Mouse (Mus musculus): ENCODE data around the gene Prickle1. TPM values are rescaled to one million over a fixed set of nuclear protein-coding genes. Genes with fewer than 3 reads are reported as not detected.

The Prickle1 gene
- polyA plus RNA-seq, 1 experiment from 2014 or later, result 25.6 TPM

DNA sequence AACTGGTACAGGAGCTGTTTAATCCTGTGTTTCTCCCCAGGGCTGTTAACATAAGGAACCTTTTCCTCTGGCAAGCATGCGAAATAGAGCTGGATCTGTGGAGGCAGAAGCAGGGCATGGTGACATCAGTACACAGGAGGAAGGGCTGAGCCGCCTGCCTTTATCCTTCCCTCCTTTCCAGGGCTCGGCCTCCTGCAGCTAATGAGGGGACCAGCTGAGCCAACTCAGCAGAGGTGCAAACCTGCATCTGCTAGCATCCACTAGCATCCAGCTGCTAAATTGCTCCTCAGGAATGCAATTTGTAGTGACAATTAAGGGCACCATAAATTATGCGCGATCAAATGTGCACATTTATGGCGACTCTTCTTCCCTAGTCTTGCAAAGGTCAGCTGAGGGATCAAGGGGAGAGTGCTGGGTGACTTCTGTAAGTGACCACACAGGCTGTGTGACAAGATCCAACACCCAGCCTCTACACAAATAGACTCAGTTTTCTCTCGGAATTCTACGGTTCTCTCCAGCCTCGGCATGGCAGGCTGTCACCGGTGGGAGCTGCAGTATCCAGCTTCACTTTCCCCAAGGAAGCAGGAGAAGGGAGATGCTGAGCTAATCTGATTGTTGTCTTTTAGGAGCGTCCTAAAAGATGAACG is 84.9 kb downstream of the Prickle1 start:
- no peak for ATAC-seq (ENCODE audit: low read depth)
- no peak overlapping the region for H3K27ac ChIP-seq (ENCODE audit: low read length)
- no peak overlapping the region for H3K9ac ChIP-seq (ENCODE audit: low read length)
- peaks cover 12% of the 10 kb centered on the region for H3K4me1 ChIP-seq (replicated peaks; ENCODE audit: control insufficient read depth, insufficient read depth, low read length)
- H3K9me3 ChIP-seq (ENCODE audit: control insufficient read depth, low read length), result no peaks in the 10 kb centered on the region
- H3K36me3 ChIP-seq (ENCODE audit: control insufficient read depth, insufficient read depth, low read length), result peaks cover 25% of the 10 kb centered on the region
- 57% methylated on average over 12 of the region's 12 CpGs for WGBS
- no peak overlapping the region for H3K4me2 ChIP-seq (ENCODE audit: low read depth, low read length)
- H3K27me3 ChIP-seq (ENCODE audit: control insufficient read depth, insufficient read depth, low read depth, low read length), result no peaks in the 10 kb centered on the region
- H3K4me3 ChIP-seq (ENCODE audit: low read length), result no peak overlapping the region

DNA sequence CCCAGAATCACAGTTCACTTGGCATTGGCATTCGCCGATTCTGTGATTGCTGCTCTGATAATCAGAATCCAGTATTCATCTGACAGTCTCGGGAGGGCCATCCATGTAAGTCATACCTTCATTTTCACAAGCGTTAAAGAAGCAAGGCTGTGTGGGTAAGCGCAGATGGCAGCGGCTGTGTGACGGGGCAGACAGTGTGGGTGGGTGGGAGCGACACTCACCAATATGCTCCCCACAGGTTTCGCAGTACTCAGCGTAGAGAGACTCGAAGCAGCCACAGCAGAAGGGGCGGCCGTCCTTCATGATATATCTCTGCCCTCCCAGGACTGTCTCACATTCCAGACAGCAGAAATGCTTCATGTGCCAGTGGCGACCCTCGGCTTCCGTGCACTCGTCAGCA is 90.9 kb downstream of the Prickle1 start:
- WGBS, result 92% methylated on average over 17 of the region's 17 CpGs
- Histone ChIP-seq H3K36me3 (ENCODE audit: control insufficient read depth, insufficient read depth, low read length) (peaks cover 73% of the 10 kb centered on the region), H3K9me3 (ENCODE audit: control insufficient read depth, low read length) (no peaks in the 10 kb centered on the region), H3K9ac (ENCODE audit: low read length) (no peak overlapping the region), H3K4me2 (ENCODE audit: low read depth, low read length) (no peak overlapping the region), H3K27me3 (ENCODE audit: control insufficient read depth, insufficient read depth, low read depth, low read length) (no peaks in the 10 kb centered on the region), H3K4me3 (ENCODE audit: low read length) (no peak overlapping the region), H3K27ac (ENCODE audit: low read length) (no peak overlapping the region), H3K4me1 (replicated peaks; ENCODE audit: control insufficient read depth, insufficient read depth, low read length) (no peaks in the 10 kb centered on the region)
- no peak for ATAC-seq (ENCODE audit: low read depth)

DNA sequence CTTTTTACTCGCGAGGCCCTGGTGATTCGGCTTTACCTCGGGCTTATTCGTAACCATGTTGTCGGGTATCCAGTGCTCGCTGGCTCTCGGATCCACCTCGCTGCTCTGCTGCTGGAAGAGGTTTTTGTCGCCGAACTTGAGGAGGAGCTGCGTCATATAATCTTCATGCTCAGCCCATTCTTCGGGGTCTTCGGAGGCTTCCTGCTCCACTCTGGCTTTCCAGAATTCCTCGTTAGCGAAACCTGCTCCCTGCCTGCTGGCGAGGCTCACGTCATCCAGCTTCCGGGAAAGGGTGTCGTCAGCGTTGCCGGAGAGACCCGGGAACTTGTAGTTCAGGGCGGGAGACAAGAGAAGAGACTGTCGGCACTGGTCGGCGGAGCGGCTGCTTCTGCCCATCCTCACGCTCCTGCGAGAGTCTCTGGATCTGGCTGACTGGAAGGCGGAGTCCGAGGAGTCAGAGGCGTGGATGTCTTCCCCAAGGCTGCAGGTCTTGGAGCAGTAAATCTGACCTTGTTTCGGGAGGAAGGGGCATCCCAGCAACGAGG is 92.4 kb downstream of the Prickle1 start:
- peaks cover 72% of the 10 kb centered on the region for H3K36me3 ChIP-seq (ENCODE audit: control insufficient read depth, insufficient read depth, low read length)
- WGBS, result 92% methylated on average over 35 of the region's 35 CpGs

DNA sequence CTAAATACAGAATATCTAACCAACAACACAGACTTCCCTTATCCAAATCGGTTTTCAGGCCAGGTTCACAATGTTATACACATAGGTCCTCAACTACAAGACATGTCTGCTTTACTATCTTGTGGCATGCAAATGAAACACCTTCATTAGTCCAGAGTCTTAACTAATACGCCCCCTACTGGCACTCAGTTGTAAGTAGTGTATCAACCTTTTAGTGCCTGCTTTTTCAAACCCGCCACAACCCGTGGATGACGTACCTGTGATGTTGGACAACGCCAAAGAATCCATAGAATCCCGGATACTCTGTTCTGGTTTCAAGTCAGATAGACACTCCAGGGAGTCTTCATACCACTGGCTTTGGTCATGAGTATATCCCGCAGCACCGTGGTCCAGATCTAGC is 93.0 kb downstream of the Prickle1 start:
- ATAC-seq (ENCODE audit: low read depth), result no peak
- H3K9me3 ChIP-seq (ENCODE audit: control insufficient read depth, low read length), result no peaks in the 10 kb centered on the region
- no peak overlapping the region for H3K9ac ChIP-seq (ENCODE audit: low read length)
- WGBS, result 87% methylated on average over 9 of the region's 9 CpGs
- H3K4me3 ChIP-seq (ENCODE audit: low read length), result no peak overlapping the region
- H3K4me2 ChIP-seq (ENCODE audit: low read depth, low read length), result no peak overlapping the region
- H3K4me1 ChIP-seq (replicated peaks; ENCODE audit: control insufficient read depth, insufficient read depth, low read length), result no peaks in the 10 kb centered on the region
- peaks cover 69% of the 10 kb centered on the region for H3K36me3 ChIP-seq (ENCODE audit: control insufficient read depth, insufficient read depth, low read length)
- no peaks in the 10 kb centered on the region for H3K27me3 ChIP-seq (ENCODE audit: control insufficient read depth, insufficient read depth, low read depth, low read length)
- no peak overlapping the region for H3K27ac ChIP-seq (ENCODE audit: low read length)

More for the DNA sequence above, 92.4 kb downstream of the Prickle1 start:
- ATAC-seq (ENCODE audit: low read depth), result no peak
- Histone ChIP-seq H3K27me3 (ENCODE audit: control insufficient read depth, insufficient read depth, low read depth, low read length) (no peaks in the 10 kb centered on the region), H3K9me3 (ENCODE audit: control insufficient read depth, low read length) (no peaks in the 10 kb centered on the region), H3K27ac (ENCODE audit: low read length) (no peak overlapping the region), H3K4me1 (replicated peaks; ENCODE audit: control insufficient read depth, insufficient read depth, low read length) (no peaks in the 10 kb centered on the region), H3K4me3 (ENCODE audit: low read length) (no peak overlapping the region), H3K9ac (ENCODE audit: low read length) (no peak overlapping the region), H3K4me2 (ENCODE audit: low read depth, low read length) (no peak overlapping the region)

DNA sequence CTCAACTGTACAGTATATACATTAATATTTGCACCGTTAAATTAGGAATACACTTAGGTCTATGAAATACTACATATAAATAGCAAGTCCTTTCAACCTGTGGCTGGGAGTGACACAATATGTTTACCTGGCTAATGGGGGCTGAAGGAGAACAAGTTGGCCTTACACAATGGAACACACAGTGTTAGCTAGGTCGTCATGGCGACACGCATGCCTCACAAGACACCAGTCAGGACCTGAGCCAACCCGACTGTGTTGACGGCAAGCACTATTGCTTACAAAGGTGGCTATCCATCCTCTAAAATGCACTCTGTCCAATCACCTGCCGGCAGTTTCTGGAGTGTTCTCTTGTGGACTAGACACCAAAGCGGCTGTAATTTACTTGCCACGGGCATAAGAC is 95.8 kb downstream of the Prickle1 start:
- no peaks in the 10 kb centered on the region for H3K27me3 ChIP-seq (ENCODE audit: control insufficient read depth, insufficient read depth, low read depth, low read length)
- peaks cover 54% of the 10 kb centered on the region for H3K36me3 ChIP-seq (ENCODE audit: control insufficient read depth, insufficient read depth, low read length)
- no peak for ATAC-seq (ENCODE audit: low read depth)
- no peaks in the 10 kb centered on the region for H3K4me1 ChIP-seq (replicated peaks; ENCODE audit: control insufficient read depth, insufficient read depth, low read length)
- 73% methylated on average over 9 of the region's 9 CpGs for WGBS
- no peak overlapping the region for H3K9ac ChIP-seq (ENCODE audit: low read length)
- H3K4me3 ChIP-seq (ENCODE audit: low read length), result no peak overlapping the region
- no peak overlapping the region for H3K27ac ChIP-seq (ENCODE audit: low read length)
- H3K4me2 ChIP-seq (ENCODE audit: low read depth, low read length), result no peak overlapping the region
- no peaks in the 10 kb centered on the region for H3K9me3 ChIP-seq (ENCODE audit: control insufficient read depth, low read length)

DNA sequence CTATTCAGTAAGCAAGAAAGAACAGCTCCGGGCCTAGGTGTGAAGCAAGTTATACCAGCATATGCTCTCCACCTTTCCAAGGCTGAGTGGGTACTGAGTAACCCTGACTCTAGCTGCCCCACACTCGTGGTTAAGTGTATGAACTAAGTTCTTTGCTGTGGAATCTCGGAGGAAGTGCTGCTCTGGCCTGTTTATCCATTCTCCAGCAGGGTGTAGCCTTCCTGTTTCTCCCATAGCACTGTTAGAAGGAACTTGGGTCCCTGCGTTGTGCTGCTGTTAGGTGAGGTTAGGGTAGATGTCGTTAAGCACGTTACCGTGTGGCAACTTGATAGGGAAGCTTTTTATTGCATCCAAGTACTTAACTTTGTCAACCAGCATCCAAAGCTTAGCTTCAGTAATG is 101.0 kb downstream of the Prickle1 start:
- Histone ChIP-seq H3K9me3 (ENCODE audit: control insufficient read depth, low read length) (no peaks in the 10 kb centered on the region), H3K27me3 (ENCODE audit: control insufficient read depth, insufficient read depth, low read depth, low read length) (no peaks in the 10 kb centered on the region), H3K4me3 (ENCODE audit: low read length) (no peak overlapping the region), H3K27ac (ENCODE audit: low read length) (no peak overlapping the region), H3K36me3 (ENCODE audit: control insufficient read depth, insufficient read depth, low read length) (peaks cover 10% of the 10 kb centered on the region), H3K9ac (ENCODE audit: low read length) (no peak overlapping the region), H3K4me2 (ENCODE audit: low read depth, low read length) (no peak overlapping the region), H3K4me1 (replicated peaks; ENCODE audit: control insufficient read depth, insufficient read depth, low read length) (no peaks in the 10 kb centered on the region)
- WGBS, result 72% methylated on average over 7 of the region's 7 CpGs
- ATAC-seq (ENCODE audit: low read depth), result 0 out of 2 replicates have a peak, but pooled peaks have one; percentile 26

DNA sequence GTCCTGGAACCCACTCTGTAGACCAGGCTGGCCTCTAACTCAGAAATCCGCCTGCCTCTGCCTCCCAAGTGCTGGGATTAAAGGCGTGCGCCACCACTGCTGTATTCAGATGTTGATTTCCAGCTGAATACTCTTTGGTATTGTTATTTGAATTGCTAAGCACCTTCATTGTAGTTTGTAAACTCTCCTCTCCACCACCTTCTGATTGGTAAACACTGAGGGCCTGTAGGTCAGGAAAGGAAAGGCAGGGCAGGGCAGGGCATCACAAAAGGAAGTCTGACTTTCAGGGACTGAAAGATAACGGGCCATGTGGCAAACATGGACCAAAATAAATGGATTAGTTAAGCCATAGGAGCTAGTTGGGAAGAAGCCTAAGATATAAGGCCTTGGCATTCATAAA is 106.1 kb downstream of the Prickle1 start:
- Histone ChIP-seq H3K27me3 (ENCODE audit: control insufficient read depth, insufficient read depth, low read depth, low read length) (no peaks in the 10 kb centered on the region), H3K36me3 (ENCODE audit: control insufficient read depth, insufficient read depth, low read length) (peaks cover 2% of the 10 kb centered on the region; the same call in 1 of the 2 replicates), H3K4me1 (replicated peaks; ENCODE audit: control insufficient read depth, insufficient read depth, low read length) (0 out of 2 replicates have a peak, but pooled peaks cover 2% of the 10 kb centered on the region), H3K4me3 (ENCODE audit: low read length) (no peak overlapping the region), H3K9ac (ENCODE audit: low read length) (no peak overlapping the region), H3K27ac (ENCODE audit: low read length) (no peak overlapping the region), H3K9me3 (ENCODE audit: control insufficient read depth, low read length) (no peaks in the 10 kb centered on the region), H3K4me2 (ENCODE audit: low read depth, low read length) (no peak overlapping the region)
- no peak for ATAC-seq (ENCODE audit: low read depth)
- WGBS, result 80% methylated on average over 4 of the region's 4 CpGs

DNA sequence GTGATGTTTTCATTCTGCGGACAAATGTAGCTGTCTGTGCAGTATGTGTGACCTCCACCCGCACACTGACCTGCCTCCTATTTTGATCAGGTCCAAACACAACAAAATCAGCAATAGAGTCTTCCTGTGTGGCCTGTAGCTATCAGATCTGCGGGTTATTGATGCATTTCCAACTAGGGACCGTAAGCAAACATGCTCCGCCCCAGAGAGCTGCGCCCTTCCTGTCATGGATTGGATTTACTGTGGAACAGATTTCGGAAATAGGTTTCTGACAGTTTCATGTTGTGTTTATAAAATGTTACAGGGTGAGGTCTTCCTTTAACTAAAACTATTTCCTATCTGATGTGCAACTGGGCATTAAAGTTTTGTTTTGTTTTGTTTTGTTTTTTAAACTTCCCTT is 109.6 kb downstream of the Prickle1 start:
- Histone ChIP-seq H3K36me3 (ENCODE audit: control insufficient read depth, insufficient read depth, low read length) (0 out of 2 replicates have a peak, but pooled peaks cover 2% of the 10 kb centered on the region), H3K4me2 (ENCODE audit: low read depth, low read length) (no peak overlapping the region), H3K9me3 (ENCODE audit: control insufficient read depth, low read length) (no peaks in the 10 kb centered on the region), H3K27me3 (ENCODE audit: control insufficient read depth, insufficient read depth, low read depth, low read length) (no peaks in the 10 kb centered on the region), H3K27ac (ENCODE audit: low read length) (peak overlapping the region; percentile 67; the same call in 1 of the 2 replicates), H3K4me3 (ENCODE audit: low read length) (no peak overlapping the region), H3K4me1 (replicated peaks; ENCODE audit: control insufficient read depth, insufficient read depth, low read length) (peaks cover 6% of the 10 kb centered on the region; the same call in 1 of the 2 replicates), H3K9ac (ENCODE audit: low read length) (no peak overlapping the region)
- ATAC-seq (ENCODE audit: low read depth), result peak; percentile 37; the same call in 1 of the 2 replicates
- 59% methylated on average over 7 of the region's 7 CpGs for WGBS

DNA sequence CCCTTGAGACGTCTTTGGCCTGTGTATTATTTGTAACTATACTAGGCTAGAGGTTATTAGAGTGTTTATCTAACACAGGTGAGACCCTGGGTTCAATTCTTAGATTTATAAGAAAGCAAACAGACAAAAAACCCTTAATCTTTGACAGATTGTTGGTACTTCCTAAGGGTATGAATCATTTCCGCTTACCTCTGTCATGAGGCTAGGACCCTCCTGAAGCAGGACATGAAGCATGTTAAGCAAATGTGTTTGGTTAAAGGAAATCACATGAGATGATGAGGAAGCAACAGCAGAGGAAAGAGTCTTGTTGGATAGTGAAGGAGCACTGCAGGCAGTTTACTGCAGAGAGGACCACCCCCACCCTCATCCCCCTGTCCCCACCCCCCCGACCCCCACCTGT is 110.4 kb downstream of the Prickle1 start:
- no peaks in the 10 kb centered on the region for H3K27me3 ChIP-seq (ENCODE audit: control insufficient read depth, insufficient read depth, low read depth, low read length)
- ATAC-seq (ENCODE audit: low read depth), result 0 out of 2 replicates have a peak, but pooled peaks have one; percentile 40
- no peaks in the 10 kb centered on the region for H3K9me3 ChIP-seq (ENCODE audit: control insufficient read depth, low read length)
- H3K27ac ChIP-seq (ENCODE audit: low read length), result peak overlapping the region; percentile 67; the same call in 1 of the 2 replicates
- no peak overlapping the region for H3K4me2 ChIP-seq (ENCODE audit: low read depth, low read length)
- H3K4me3 ChIP-seq (ENCODE audit: low read length), result no peak overlapping the region
- no peak overlapping the region for H3K9ac ChIP-seq (ENCODE audit: low read length)
- H3K36me3 ChIP-seq (ENCODE audit: control insufficient read depth, insufficient read depth, low read length), result 0 out of 2 replicates have a peak, but pooled peaks cover 2% of the 10 kb centered on the region
- 49% methylated on average over 3 of the region's 3 CpGs for WGBS
- peaks cover 7% of the 10 kb centered on the region; the same call in 1 of the 2 replicates for H3K4me1 ChIP-seq (replicated peaks; ENCODE audit: control insufficient read depth, insufficient read depth, low read length)
